Mouse (Mus musculus): ENCODE results near the gene Prf1. TPM values are rescaled to one million over a fixed set of nuclear protein-coding genes. Genes with fewer than 3 reads are reported as not detected.

Gene Prf1
- polyA plus RNA-seq, 1 experiment from 2014 or later = not detected

DNA sequence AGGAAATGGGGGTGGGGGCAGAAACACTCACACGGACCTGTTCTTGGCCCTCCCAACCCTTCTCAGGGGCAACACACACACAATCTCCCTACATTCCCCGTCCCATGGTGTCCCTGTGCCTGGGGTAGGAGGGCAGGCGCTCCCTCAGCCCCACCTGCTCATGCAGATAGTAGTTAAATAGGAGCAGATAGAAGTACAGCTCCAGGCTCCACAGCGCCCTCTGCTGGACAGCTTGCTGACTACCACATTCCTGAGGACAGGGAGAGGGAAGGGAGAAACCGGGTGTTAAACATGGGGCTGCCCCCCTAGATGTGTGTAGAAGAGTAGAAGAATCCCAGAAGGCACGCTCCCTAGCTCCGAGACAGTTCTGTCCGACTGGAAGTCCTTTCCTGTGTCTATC, 46.3 kb downstream of the Prf1 start:
- WGBS = 65% methylated on average over 8 of the region's 8 CpGs
- Histone ChIP-seq H3K9ac (no peak overlapping the region), H3K4me2 (replicated peaks) (no peak overlapping the region), H3K27me3 (no peaks in the 10 kb centered on the region; the same call in 1 of the 2 replicates), H3K9me3 (replicated peaks) (no peaks in the 10 kb centered on the region), H3K4me1 (peaks cover 20% of the 10 kb centered on the region), H3K27ac (no peak overlapping the region), H3K36me3 (peaks cover 8% of the 10 kb centered on the region), H3K4me3 (no peak overlapping the region)
- ATAC-seq (ENCODE audit: low FRiP score) = no peak

DNA sequence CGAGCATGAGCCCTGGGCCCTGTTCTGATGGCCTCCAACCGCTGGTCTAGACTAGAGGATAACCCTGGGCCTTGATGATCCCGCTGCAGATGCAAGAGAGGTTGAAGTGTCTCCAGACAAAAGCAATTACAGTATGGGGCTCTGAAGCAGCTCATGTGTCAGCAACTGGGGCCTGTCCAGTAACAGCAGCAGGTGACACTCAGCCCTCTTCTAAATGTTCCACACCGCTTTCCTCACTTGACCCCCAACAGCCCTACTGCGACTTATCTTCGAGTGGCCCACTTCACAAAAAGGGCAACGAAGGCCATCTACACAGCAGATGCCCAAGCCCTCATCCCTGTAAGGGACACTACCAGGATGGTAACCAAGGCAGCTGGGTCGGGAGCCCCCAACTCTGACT, 47.5 kb downstream of the Prf1 start:
- Histone ChIP-seq H3K9me3 (replicated peaks) (no peaks in the 10 kb centered on the region; the same call in 1 of the 2 replicates), H3K27me3 (no peaks in the 10 kb centered on the region; the same call in 1 of the 2 replicates), H3K36me3 (peaks cover 20% of the 10 kb centered on the region), H3K4me1 (peaks cover 20% of the 10 kb centered on the region), H3K9ac (no peak overlapping the region), H3K4me3 (no peak overlapping the region), H3K4me2 (replicated peaks) (no peak overlapping the region), H3K27ac (no peak overlapping the region)
- WGBS = 78% methylated on average over 8 of the region's 8 CpGs
- no peak for ATAC-seq (ENCODE audit: low FRiP score)

DNA sequence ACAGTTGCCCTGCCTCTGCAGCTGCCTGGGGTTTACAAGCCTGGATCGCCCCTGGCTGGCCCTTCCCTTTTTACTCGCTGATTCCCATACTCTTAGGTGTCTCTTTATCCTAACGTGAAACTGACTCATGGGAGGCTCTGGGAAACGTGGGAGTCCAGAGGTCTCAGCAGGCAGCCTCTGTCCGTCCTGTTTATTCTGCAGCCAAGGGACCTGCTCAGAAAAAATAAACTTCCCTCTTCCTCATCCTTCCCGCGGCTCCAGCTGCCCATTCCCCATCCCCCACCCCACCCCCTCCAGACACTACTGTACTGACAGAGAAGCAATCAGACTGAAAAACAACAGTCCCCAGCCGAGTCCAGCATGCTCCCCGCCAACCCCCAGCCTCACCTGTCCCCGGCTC, 48.7 kb downstream of the Prf1 start:
- H3K4me1 ChIP-seq = peaks cover 20% of the 10 kb centered on the region
- no peak overlapping the region for H3K4me3 ChIP-seq
- no peak overlapping the region for H3K27ac ChIP-seq
- 25% methylated on average over 10 of the region's 10 CpGs for WGBS
- ATAC-seq (ENCODE audit: low FRiP score) = no peak
- H3K27me3 ChIP-seq = no peaks in the 10 kb centered on the region
- H3K36me3 ChIP-seq = peaks cover 32% of the 10 kb centered on the region
- no peak overlapping the region for H3K4me2 ChIP-seq (replicated peaks)
- 0 out of 2 replicates have a peak overlapping the region, but pooled peaks have one; percentile 35 for H3K9ac ChIP-seq
- no peaks in the 10 kb centered on the region; the same call in 1 of the 2 replicates for H3K9me3 ChIP-seq (replicated peaks)

DNA sequence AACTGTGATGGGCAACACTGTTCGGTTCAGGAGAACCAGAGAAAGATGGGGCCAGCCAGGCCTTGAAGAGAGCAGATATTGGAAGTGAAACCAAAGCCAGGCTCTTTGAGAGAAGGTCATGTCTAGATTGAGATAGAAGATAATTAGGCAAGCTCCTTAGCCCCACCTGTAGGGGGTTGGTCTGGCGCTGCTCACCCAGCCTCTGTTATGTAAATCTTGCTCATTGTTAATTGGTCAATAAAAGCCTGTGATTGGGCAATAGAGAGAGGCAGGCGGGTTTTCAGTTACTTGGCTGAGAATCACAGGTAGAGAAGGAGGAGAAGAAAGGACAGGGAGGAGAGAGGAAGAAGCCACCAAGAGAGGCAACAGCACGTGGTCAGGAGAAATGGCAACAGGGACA, 53.6 kb downstream of the Prf1 start:
- no peak for ATAC-seq (ENCODE audit: low FRiP score)

More for the DNA sequence above, 53.6 kb downstream of the Prf1 start:
- WGBS = 70% methylated on average over 4 of the region's 4 CpGs
- Histone ChIP-seq H3K4me2 (replicated peaks) (no peak overlapping the region), H3K9ac (no peak overlapping the region), H3K27ac (no peak overlapping the region), H3K36me3 (peaks cover 39% of the 10 kb centered on the region), H3K27me3 (no peaks in the 10 kb centered on the region), H3K9me3 (replicated peaks) (no peaks in the 10 kb centered on the region; the same call in 1 of the 2 replicates), H3K4me3 (no peak overlapping the region), H3K4me1 (peaks cover 6% of the 10 kb centered on the region)

Other genes starting within 250 kb of the Prf1 start
- gene Pcbd1, start 208.5 kb upstream of the Prf1 start, polyA plus RNA-seq (2016; fragmentation: Nextera tagmentation; extraction: Ambion mirVana) = 20.7 and 26.2 TPM in 2 replicates
- 90.7 and 91.7 TPM in 2 replicates for gene Sgpl1, start 150.1 kb upstream of the Prf1 start, polyA plus RNA-seq (2016; fragmentation: Nextera tagmentation; extraction: Ambion mirVana)
- gene Tbata, start 125.9 kb upstream of the Prf1 start, polyA plus RNA-seq (2016; fragmentation: Nextera tagmentation; extraction: Ambion mirVana) = 0.27 and 0.32 TPM in 2 replicates
- gene Adamts14, start 24.4 kb upstream of the Prf1 start, polyA plus RNA-seq (2016; fragmentation: Nextera tagmentation; extraction: Ambion mirVana) = 0.72 and 0.85 TPM in 2 replicates
- gene Pald1, start 85.7 kb downstream of the Prf1 start, polyA plus RNA-seq (2016; fragmentation: Nextera tagmentation; extraction: Ambion mirVana) = 34.5 and 39.3 TPM in 2 replicates
- gene Nodal, start 120.1 kb downstream of the Prf1 start, polyA plus RNA-seq (2016; fragmentation: Nextera tagmentation; extraction: Ambion mirVana) = 0.10 TPM in 1 of 2 replicates, not detected in the other
- gene Eif4ebp2, start 154.8 kb downstream of the Prf1 start, polyA plus RNA-seq (2016; fragmentation: Nextera tagmentation; extraction: Ambion mirVana) = 63.2 and 71.0 TPM in 2 replicates
- gene Lrrc20, start 178.0 kb downstream of the Prf1 start, polyA plus RNA-seq (2016; fragmentation: Nextera tagmentation; extraction: Ambion mirVana) = 12.5 and 13.5 TPM in 2 replicates